Mouse (Mus musculus): Measurements from ENCODE around the gene Hist1h2bh.

DNA sequence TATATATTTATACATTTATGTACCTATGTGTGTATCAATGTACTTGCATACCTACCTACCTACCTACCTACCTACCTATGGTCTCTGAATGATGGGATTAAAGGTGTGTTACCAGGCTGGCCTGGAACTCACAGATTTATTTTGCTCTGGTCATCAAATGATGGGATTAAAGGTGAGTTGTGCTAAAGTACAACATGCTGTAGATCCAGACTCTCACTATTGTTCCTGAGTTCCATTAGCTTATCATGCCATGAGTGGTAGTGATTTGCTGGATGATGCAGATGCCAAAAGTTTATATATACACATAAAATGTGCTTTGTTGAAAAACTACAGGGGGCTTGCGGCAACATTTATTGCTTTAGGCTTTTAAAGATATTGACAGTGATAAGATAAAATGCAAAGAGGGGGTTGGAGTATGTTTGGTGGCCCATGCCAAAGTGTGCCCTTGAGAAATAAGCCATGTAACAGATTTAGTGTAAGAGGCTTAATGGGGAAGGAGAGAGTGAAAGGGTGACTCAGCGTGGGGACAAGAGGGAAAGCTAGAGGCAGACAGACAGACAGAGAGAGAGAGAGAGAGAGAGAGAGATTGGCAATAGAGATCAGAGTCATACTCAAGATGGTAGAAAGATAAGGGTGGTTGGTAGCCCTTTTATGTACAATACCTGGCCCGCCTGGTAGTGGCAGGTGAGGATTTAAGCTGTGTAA, 6.0 kb downstream of the Hist1h2bh start:
- TF ChIP-seq CTCF (IDR thresholded peaks at IDR 0.05; ENCODE audit: control insufficient read depth, insufficient read depth, insufficient read length) (no peak), CEBPB (IDR thresholded peaks at IDR 0.05; ENCODE audit: low read depth) (no peak), USF1 (IDR thresholded peaks at IDR 0.05; ENCODE audit: low read depth) (no peak), MYOG (IDR thresholded peaks at IDR 0.05; ENCODE audit: control insufficient read depth, extremely low read depth, insufficient read length) (no peak), MAX (IDR thresholded peaks at IDR 0.05) (no peak)

Measured in C2C12 (cell line).